Mouse (Mus musculus): Measurements from ENCODE around the gene Neu2.
"Not testable (repeated sequence)": the region's sequence is repeated elsewhere in the genome, so short reads cannot be mapped to it uniquely, and the experiment has no call there.

The Neu2 gene

DNA sequence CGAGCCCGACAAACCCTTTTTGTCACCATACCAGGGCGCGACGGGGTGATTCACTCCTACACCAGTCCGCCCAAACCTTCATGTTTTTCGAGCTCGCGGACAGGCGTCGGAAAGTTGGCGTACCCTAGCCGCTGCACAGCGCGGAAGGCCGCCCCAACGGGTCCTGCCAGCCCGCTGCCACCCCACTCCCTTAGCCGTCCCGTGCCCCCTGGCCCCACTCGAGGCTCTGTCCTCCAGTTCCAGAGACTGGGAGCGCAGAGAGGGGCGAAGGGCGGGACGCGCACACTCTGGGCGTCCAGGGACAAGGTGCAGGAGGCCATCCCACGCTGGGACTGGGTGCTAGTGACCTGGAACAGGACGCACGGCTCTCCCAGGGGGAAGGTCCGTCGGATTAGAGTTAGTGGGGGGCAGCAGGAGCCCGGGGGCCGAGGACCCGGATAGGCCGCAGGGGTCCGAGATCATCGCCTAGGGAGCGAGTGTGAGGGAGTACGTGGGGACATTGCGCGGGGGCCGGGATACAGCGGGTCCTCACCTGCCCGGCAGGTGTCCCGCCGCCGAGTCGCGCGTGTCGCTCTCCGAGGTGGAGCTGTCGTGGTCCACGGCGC is at the start of gene Neu2:
Gene Neu2 (plus strand): TSS at position 329 of the 605 bp plus-strand sequence.
- no peak for DNase-seq (ENCODE audit: low spot score)

DNA sequence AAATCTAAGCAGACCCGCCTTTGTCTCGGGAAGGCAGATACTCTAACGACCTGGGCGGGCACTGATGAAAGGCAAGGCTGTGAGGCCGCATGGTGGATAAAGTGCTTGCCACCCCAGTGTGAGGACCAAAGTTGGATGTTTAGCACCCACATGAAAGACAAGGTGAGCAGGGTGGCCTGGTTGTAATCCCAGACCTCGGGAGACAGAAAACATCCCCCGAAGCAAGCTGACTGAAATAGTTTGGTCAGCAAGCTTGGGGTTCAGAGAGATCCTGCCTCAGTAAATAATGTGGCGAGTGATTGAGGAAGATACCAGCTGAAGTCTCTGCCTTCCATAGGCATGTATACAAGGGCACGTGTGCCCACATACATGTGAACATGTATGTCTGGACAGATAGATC is 42.2 kb upstream of the Neu2 start:
- no peak for DNase-seq (ENCODE audit: low spot score)

DNA sequence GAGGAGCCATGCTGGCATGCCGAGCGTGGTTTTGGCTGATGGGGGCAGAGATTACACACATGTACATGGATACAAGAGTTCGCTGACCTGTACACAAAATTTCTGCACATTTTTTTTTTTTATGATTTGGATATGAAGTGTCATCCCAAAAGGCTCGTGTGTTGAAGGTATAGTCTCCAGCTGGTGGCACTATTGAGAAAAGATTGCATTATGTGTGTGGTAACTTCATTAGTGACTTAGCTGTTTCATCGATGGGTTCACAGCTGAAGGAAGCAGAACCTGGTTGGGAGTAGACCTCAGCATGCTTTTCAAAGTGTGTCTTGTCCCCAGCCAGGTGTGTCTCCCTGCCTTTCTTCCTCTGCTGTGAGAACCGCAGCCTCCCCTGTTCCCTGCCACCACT is 41.4 kb upstream of the Neu2 start:
- peak; percentile 30 for DNase-seq (ENCODE audit: low spot score)

DNA sequence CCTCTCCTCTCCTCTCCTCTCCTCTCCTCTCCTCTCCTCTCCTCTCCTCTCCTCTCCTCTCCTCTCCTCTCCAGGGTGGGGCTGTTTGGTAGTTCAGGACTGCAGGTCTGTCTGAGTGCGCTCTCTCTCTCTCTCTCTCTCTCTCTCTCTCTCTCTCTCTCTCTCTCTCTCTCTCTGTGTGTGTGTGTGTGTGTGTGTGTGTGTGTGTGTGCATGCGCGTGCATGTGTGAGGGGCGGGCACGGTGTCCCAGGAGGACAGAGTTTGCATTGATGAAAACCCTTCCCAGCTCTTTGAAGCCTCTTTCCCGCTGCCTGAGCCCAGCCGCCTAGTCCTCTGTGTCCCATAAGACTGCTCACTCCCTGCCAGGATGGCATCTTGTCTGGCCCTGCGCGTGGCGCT is 39.7 kb upstream of the Neu2 start, which contains the start of gene Snorc:
Gene Snorc (plus strand): TSS at position 301 of the 400 bp plus-strand sequence.
- not testable (repeated sequence) for DNase-seq (ENCODE audit: low spot score)

DNA sequence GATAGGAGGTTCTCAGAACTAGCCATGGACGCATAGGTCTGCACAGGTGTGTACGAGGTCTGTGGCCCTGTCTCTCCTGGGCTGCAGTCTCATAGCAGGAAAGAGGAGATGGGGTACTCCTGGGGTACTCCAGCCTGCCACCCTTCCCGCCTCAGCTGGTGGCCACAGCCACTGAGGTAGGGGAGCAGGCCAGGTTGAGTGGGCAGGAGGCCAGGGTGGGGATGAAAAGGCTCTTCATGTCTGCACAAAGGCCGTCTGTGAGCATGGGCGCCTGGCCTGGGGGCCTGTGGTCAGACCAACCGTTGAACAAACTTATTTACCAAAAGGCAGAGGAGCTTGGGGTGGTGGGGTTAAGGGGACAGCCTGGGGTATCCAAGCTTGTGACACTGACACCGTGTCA is 37.8 kb upstream of the Neu2 start:
- DNase-seq (ENCODE audit: low spot score): no peak

DNA sequence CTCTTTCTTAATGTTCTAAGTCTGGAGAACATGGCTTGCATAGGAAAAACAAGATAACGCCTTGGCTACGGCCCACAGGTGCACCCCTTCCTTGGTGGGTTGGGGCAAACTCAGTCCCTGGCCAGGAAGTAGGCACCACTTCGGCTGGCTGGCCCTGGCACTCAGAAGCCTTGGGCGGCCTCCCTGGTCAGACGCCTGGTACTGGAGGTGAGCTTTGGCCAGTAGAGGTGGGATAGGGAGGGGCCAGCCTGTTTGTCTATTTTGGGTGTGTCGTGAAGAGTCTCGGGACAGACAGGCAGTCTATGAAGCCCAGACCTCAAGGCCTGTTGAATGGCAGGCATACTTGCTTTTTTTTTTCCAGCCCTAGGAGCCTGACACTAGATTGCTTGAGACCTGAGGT is 37.1 kb upstream of the Neu2 start:
- no peak for DNase-seq (ENCODE audit: low spot score)

DNA sequence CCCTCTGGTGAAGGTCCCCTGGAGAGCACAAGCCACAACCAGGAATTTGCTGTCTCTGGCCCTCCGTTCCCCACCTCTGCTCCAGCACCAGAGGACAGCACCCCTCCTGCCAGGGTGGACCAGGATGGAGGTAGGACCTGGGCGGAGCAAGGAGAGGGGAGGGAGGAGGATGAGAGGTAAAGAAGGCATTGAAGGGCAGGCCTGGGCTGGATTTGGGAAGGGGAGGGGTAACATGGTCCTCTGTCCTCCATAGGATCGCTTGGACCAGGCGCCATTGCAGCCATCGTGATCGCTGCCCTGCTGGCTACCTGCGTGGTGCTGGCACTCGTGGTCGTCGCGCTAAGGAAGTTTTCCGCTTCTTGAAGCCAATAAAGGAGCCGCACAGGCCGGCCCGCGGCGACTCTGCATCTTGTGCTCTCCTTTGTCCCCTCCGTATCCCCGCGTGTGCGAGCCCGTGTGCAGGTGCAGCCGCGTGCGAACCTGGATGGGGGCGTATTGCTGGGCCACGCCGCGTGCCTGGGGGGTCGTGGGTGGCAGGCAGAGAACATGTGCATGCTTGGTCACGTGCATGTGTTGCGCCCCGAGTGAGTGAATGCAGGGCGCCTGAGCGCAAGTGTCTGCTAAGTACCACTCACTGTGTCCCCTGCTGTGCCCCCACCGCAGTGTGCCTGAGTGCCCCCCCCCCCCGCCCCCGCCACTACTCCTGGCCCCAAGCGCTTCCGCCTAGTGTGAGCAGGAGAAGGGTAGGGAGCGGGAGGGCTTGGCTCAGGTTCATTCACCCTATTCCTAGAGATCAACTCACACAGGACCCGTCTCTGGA is 34.4 kb upstream of the Neu2 start:
- no peak for DNase-seq (ENCODE audit: low spot score)

DNA sequence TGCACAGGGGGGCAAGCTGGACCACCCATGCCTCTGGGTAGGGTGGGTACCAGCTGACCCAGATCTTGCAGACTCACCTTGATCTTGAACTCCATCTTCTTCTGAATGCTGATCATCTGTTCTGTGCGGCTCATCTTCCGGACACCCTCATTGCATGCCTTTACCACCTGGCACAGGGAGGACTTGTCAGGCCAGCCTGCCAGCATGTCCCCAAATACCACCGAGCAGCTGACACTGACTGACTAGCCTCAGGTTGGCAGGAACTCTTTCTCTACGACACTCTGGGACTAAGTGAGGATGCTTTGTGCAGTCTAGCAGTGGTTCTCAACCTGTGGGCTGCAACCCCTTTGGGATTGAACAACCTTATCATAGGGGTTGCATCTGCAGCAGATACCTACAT is 27.1 kb upstream of the Neu2 start:
- no peak for DNase-seq (ENCODE audit: low spot score)

DNA sequence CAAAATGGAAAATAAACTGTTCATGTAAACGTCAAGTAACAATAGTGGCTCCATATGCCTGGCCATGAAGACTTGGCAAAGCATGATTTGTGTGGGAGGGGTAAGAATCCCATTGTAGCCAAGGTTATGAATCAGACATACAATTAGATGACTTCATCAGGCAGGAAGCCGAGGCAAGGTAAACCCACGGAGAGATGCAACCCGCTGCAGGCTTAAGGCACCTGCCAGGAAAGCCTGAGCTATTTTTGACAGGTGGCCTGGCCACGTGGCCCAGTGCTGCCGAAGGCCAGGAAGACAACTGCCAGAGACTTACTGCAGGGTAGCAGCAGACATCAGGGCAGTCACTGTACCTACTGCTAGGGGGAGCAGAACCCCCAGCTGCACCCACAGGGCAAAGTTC is 23.3 kb upstream of the Neu2 start:
- DNase-seq (ENCODE audit: low spot score): peak; percentile 55

DNA sequence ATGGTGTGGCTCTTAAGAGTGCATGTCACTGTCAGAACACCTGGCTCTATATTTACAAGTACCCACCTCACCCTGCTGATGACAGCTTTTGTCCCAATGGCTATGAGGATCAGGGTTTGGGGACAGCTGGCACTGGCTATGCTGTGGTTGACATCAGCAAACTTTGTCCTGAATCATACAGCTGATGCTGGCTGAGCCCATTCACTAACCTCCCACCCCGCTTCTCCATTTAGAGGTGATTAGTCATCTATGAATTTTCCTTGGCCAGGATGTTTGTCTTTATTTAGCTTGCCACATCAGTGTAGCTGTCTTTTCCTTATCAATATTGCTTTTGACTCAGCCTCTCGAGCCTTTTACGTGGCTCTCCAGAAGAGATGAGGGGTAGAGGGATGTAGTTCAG is 17.4 kb upstream of the Neu2 start:
- DNase-seq (ENCODE audit: low spot score): no peak

DNA sequence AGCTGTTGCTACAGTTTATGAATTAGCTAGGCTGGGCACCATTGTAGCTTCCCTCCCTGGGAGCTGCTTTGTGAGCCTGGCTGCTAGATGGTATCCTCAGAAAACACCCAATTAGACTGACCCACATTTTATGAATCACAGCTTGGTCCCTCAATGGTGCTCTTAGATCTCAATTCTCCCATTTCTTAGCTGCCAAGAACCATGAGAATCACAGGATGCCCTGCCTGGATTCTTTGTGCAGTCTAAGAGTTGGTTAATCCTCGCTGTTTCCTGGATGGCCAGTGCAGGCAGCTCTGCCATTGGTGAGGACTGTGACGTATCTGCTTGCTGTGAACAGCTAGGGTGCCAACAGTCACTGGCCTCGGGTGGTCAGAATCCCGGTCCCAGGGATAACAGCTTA is 16.1 kb upstream of the Neu2 start:
- DNase-seq (ENCODE audit: low spot score): no peak

DNA sequence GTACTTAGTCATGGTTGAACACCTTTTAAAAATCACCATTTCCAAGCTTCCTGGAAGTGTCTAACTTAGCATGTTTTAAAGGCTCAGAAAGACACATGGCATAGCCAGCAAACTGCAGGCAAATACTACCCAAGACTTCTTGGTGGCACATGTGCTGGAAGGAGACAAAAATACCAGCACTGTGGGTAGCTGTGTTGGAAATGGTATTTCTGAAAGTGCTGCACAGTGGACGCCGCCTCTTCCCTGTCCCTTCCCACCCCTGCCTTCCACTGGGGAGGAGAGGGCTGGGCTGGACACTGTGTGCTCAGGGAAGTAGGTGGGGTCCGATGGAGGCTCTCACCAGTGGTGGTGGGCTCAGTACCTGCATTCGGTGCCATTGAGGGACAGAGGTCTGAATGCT is 4.2 kb upstream of the Neu2 start:
- DNase-seq (ENCODE audit: low spot score): no peak

DNA sequence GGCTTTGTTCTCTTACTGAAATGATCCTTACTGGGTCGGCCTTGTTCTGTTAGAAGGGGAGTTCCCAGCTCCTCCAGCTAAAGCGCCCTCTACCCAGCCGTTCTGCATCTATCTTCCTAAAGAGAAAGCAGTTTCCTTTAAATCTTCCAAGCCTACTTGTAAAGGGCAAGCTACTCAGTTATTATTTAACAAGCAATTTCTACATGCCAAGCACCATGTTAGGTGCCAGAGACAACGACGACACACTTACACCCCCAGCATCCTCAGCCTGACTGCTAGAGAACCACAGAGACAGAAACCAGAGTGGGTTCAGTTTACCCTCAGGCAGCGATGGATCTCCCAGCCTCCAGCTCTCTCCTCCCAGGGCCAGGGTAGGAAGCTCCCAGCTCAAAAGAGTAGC is 1.8 kb upstream of the Neu2 start:
- DNase-seq (ENCODE audit: low spot score): no peak

DNA sequence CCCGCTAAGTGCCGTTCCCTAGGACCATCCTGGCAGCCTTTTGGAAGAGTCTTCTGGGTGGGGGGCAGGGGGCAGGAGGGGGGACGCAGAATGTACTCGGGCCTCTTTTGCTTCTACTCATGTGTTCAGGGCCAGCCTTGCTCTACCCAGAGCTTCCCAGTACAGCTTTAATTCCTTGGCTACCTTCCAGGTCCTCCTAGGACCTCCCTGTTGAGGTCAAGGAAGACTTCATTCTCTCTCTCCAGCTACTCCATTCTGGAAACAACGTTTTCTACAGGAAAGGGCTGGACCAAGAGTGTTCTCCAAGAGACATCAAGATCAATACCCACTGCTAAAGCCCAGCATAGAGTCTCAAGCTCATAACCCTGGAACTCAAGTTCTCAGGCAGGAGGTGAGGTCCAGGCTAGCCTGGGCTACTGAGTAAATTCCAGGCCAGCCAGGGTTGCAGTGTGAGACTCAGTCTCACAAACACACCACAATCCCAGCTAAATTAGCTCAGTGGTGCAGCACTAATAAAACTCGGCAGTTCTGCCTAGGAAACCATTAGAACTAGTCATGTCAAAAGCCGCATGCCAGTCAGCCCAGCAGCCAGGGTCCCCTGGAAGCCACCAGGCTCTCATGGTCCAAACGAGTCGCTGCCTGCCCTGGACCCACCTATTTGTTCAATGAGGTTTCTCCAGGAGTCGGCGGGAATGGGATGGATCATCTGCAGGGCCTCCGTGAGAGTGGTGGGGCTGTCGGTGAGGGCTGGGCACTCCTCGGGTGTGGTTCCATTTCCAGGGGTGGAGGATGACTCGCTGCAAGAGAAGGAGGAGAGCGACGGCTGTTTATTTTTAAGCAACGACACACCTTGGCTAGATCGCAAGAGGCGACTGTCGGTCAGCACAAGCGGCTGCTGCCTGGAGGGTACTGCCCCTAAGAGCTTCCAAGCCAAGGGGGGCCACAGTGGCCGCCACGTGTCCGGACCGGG is 813 bp upstream of the Neu2 start:
- no peak for DNase-seq (ENCODE audit: low spot score)

DNA sequence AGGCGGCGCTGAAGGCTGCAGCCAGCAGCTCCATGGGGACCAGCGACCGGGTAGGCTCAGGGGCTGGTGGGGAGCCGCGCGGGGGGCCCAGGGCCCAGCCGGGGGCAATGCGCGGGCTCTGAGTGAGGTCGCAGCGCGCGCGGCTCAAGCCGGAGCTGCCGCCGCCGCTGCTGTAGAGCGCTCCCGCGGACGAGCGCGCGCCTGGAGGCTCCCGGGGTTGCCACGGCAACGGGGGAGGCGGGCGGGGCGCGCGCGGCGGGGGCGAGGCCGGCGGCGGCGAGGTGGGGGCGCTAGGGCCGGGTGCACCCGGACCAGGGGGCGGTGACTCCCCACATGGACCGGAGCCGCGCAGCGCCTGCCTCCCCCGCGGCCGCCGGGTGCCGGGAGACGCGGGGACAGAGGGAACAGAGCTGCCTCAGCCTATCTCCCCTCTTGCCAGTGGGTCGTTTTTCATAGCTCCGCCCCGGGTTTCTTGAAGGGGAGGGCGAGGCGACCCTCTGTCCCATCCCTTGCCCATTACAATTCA is 540 bp downstream of the Neu2 start:
- DNase-seq (ENCODE audit: low spot score): no peak

DNA sequence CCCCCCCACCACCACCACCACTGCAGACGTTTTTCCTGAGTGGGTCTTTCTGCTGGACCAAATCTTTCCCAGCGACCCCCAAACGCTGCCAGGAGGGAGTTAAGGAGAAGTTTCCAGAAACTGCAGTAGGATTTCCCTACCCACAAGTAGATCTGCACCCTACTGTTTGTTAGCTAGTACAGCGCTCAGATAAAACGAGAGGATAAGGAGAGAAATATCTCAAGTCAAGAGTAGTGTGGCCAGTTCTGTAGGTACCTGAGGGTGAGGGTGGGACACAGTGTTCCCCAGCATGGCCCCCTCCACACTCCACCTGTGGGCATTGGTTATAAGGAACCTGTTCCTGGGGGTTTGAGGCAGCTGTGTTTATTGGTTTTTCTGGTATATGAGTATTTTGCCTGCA is 1.2 kb downstream of the Neu2 start:
- DNase-seq (ENCODE audit: low spot score): no peak

DNA sequence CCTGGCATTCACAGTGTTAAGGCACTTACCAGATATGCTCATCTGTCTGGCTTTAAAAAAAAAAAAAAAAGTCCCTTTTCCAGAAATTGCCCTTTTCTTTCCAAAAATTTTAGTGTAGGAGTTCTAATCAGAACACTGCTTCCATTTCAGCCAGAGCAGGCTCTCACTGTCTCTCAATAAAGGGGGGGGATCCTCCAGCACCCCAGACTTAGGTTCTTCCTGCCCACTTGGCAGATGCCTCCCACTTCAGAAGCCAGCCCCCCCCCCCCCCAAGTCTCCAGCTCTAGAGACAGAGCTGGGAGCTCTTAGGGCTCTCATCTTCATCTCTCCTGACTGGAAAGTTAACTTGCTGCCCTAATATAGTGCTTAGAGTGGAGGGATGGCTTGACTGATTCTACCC is 10.8 kb downstream of the Neu2 start:
- DNase-seq (ENCODE audit: low spot score): no peak

DNA sequence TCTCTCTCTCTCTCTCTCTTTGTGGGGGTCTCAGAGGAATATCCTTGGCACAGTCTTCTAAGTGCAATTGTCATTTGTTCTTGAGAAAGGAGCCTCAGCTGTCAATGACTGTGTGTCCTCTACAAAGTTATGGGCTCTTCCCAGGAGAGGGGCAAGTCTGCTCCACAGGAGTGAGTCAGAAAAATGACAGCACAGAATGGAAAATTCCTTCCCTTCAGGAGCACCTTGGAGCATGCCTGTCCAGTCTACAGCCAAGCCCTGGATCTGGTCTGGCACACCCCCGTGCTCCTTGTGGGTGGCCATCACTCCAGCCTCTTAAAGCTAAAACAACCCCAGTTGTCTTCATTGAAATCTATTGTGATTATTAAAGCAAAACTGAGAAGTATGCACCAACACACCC is 11.8 kb downstream of the Neu2 start:
- no peak for DNase-seq (ENCODE audit: low spot score)

DNA sequence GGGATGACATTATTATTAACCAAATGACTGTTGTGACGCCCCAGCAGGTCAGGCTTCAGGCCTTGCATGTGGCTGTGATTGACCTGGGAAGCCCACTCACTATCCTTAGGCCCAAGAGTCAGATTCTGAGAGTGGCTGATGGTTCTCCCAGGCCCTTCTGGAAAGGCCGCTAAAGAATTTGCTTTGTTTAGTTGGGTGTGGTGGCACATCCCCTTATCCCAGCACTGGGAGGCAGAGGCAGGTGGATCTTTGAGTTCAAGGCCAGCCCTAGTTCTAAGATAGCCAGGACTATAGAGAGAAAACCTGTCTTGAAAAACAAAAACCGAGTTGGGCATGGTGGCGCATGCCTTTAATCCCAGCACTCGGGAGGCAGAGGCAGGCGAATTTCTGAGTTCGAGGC is 15.4 kb downstream of the Neu2 start:
- no peak for DNase-seq (ENCODE audit: low spot score)

DNA sequence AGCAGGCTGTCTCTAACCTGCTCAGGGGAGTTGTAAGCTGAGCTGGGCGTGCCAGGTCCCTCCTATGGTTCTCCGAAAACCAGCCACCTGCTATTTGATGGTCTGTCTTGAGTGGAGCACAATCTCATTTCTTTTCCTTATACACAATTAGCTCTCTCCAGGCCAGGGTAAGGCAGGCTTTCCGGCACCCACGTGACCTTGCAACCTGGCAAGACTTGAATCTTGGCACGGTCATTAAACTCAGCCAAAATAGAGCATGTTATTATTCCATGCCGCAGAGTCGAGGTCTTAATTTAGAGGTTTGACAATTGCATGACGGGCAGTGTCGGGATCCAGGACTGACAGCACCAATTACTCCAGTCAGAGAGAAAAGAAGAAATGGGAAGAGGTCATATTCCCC is 17.5 kb downstream of the Neu2 start:
- DNase-seq (ENCODE audit: low spot score): no peak

DNA sequence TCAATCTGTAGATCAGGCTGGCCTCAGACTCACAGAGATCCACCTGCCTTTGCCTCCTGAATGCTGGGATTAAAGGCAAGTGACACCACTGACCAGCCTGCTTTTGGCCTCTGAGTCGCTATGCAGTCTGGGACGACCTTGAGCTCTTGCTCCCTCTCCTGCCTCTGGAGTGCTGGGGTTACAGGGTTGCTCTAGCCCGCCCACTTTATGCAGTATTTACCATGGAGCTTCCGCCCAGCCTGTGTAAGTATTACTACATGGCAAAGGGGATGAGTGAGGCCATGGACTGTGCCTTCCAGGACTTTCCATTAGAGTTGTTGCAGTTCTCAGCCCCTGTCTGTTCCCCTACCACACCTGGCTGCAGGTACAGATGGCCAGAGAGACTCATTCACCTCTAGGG is 22.7 kb downstream of the Neu2 start:
- DNase-seq (ENCODE audit: low spot score): no peak

DNA sequence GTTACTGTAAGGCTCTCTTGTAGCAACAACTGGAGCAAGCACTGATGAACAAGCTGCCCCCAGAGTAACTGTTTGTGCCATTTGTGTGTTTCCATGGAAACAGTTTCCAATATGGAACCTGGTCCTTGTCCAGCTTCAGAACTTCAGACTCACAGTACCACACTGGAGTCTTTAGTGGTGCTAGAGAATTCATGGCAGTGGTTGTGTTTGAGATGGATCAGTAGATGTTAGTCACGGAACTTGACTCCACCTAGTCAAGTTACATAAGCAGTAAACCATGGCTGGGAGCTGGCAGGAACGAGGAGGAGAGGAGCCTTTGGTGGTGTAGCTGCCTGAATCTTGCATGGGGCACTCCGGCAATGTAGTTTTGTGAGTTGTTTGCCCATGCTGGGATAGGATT is 24.4 kb downstream of the Neu2 start:
- no peak for DNase-seq (ENCODE audit: low spot score)

DNA sequence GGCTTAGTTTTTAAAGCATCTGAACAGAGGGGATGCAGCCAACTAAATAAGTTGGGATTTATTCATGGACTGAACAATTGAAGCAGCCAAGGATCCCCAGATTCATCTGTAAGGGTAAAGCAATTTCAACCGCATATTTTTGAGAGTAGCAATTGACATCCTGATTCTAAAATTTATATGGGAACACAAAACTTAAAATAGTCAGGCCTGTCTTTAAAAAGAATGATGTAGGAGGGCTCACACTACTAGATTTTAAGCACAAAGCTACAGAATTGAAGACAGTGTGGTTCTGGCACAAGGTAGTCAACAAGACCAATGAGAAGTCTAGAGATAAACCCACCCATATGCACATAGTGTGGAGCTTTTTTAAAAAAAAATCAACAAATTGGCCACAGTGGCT is 27.3 kb downstream of the Neu2 start:
- no peak for DNase-seq (ENCODE audit: low spot score)
